Mouse (Mus musculus) intestine, embryonic 15.5 days (tissue): ENCODE measurements around the gene Diablo. TPM values are rescaled to one million over a fixed set of nuclear protein-coding genes. Genes with fewer than 3 reads are reported as not detected.
"Not testable (repeated sequence)": the region's sequence is repeated elsewhere in the genome, so short reads cannot be mapped to it uniquely, and the experiment has no call there.

Experiments used
- ATAC-seq: fragments of 200-750 bp; cut with Nextera tagmentation; 2 replicates; pipeline ENCODE4 v1.8.0; 2017; ENCODE audit warnings: moderate TSS enrichment, moderate library complexity
- H3K27ac ChIP-seq: fragments of 300-500 bp; sonication (generic); 2 replicates; pipeline ENCODE4 v1.5.1; 2015; ENCODE audit warnings: mild to moderate bottlenecking, inconsistent platforms
- H3K27me3 ChIP-seq: fragments of 300-500 bp; sonication (generic); replicated peaks from 2 replicates; pipeline ENCODE4 v1.6.1; 2015; ENCODE audit warnings: inconsistent platforms
- H3K36me3 ChIP-seq: fragments of 300-500 bp; sonication (generic); 2 replicates; pipeline ENCODE4 v1.6.1; 2015; ENCODE audit warnings: inconsistent platforms
- H3K4me1 ChIP-seq: fragments of 300-500 bp; sonication (generic); replicated peaks from 2 replicates; pipeline ENCODE4 v1.6.1; 2015; ENCODE audit warnings: inconsistent platforms
- H3K4me2 ChIP-seq: fragments of 300-500 bp; sonication (generic); replicated peaks from 2 replicates; pipeline ENCODE4 v1.6.1; 2015; ENCODE audit warnings: mild to moderate bottlenecking, inconsistent platforms
- H3K4me3 ChIP-seq: fragments of 300-500 bp; sonication (generic); replicated peaks from 2 replicates; pipeline ENCODE4 v1.5.1; 2015; ENCODE audit warnings: inconsistent platforms
- H3K9ac ChIP-seq: fragments of 300-500 bp; sonication (generic); 2 replicates; pipeline ENCODE4 v1.6.1; 2015; ENCODE audit warnings: inconsistent platforms
- H3K9me3 ChIP-seq: fragments of 300-500 bp; sonication (generic); 2 replicates; pipeline ENCODE4 v1.6.1; 2016; ENCODE audit warnings: inconsistent platforms
- WGBS: fragments of 180-500 bp; shearing (Covaris S2); methylation state at CpG from one replicate; pipeline ENCODE4 v1.1.7; 2015; 5-methylcytosine and 5-hydroxymethylcytosine counted together
- polyA plus RNA-seq: library from polyadenylated mRNA; unstranded; fragments of >200 nt; fragmentation: Nextera tagmentation; extraction: Ambion mirVana; gene quantifications from 2 replicates; pipeline ENCODE4 v1.2.1, GENCODE M21; 2015

Gene Diablo
- polyA plus RNA-seq, 1 experiment from 2014 or later = 99.7 TPM

- ATAC-seq = peak; percentile 97
- 1% methylated on average over 26 of the region's 27 CpGs for WGBS
Measured at GRCm38 (mm10) chr5:123524393-123524750, 396 bp upstream of the Diablo start.

GRCm38 (mm10) chr5:123522166-123522565, 1.8 kb downstream of the Diablo start:
- WGBS = 74% methylated on average over 1 of the region's 1 CpGs
- ATAC-seq = no peak
- Histone ChIP-seq H3K36me3 (peaks cover 4% of the 10 kb centered on the region; the same call in 1 of the 2 replicates), H3K27me3 (no peaks in the 10 kb centered on the region), H3K4me1 (peaks cover 19% of the 10 kb centered on the region), H3K9ac (no peak overlapping the region), H3K9me3 (no peaks in the 10 kb centered on the region), H3K4me3 (no peak overlapping the region), H3K27ac (no peak overlapping the region), H3K4me2 (no peak overlapping the region)

More at GRCm38 (mm10) chr5:123524393-123524750, 396 bp upstream of the Diablo start:
- no peak overlapping the region; the same call in 1 of the 2 replicates for H3K9ac ChIP-seq
- peak overlapping the region; percentile 85 for H3K4me2 ChIP-seq
- no peaks in the 10 kb centered on the region for H3K27me3 ChIP-seq
- no peaks in the 10 kb centered on the region for H3K36me3 ChIP-seq
- no peak overlapping the region for H3K27ac ChIP-seq
- peak overlapping the region; percentile 92 for H3K4me3 ChIP-seq
- no peaks in the 10 kb centered on the region for H3K9me3 ChIP-seq
- peaks cover 19% of the 10 kb centered on the region for H3K4me1 ChIP-seq

- no peaks in the 10 kb centered on the region for H3K9me3 ChIP-seq
- H3K4me2 ChIP-seq = no peak overlapping the region
- H3K27me3 ChIP-seq = no peaks in the 10 kb centered on the region
- no peak overlapping the region for H3K9ac ChIP-seq
- H3K4me1 ChIP-seq = peaks cover 19% of the 10 kb centered on the region
- no peak overlapping the region for H3K27ac ChIP-seq
- no peak for ATAC-seq
- peaks cover 4% of the 10 kb centered on the region; the same call in 1 of the 2 replicates for H3K36me3 ChIP-seq
- H3K4me3 ChIP-seq = no peak overlapping the region
- 85% methylated on average over 1 of the region's 1 CpGs for WGBS
Measured at GRCm38 (mm10) chr5:123521621-123522020, 2.4 kb downstream of the Diablo start.

- Histone ChIP-seq H3K27ac (no peak overlapping the region), H3K4me2 (no peak overlapping the region), H3K9ac (no peak overlapping the region), H3K4me1 (peaks cover 19% of the 10 kb centered on the region), H3K36me3 (peaks cover 4% of the 10 kb centered on the region; the same call in 1 of the 2 replicates), H3K4me3 (no peak overlapping the region), H3K27me3 (no peaks in the 10 kb centered on the region), H3K9me3 (no peaks in the 10 kb centered on the region)
- no peak for ATAC-seq
- 88% methylated on average over 9 of the region's 9 CpGs for WGBS
Measured at GRCm38 (mm10) chr5:123520666-123521065, 3.3 kb downstream of the Diablo start.

- Histone ChIP-seq H3K27me3 (no peaks in the 10 kb centered on the region), H3K36me3 (peaks cover 8% of the 10 kb centered on the region; the same call in 1 of the 2 replicates), H3K4me2 (no peak overlapping the region), H3K9ac (no peak overlapping the region), H3K27ac (no peak overlapping the region), H3K4me1 (no peaks in the 10 kb centered on the region), H3K9me3 (no peaks in the 10 kb centered on the region), H3K4me3 (no peak overlapping the region)
- WGBS = 87% methylated on average over 5 of the region's 5 CpGs
- no peak for ATAC-seq
Measured at GRCm38 (mm10) chr5:123514871-123515270, 9.1 kb downstream of the Diablo start.

GRCm38 (mm10) chr5:123512102-123512501, 11.9 kb downstream of the Diablo start:
- Histone ChIP-seq H3K9me3 (no peaks in the 10 kb centered on the region), H3K36me3 (0 out of 2 replicates have a peak, but pooled peaks cover 4% of the 10 kb centered on the region), H3K27ac (no peak overlapping the region), H3K4me1 (peaks cover 8% of the 10 kb centered on the region), H3K9ac (no peak overlapping the region), H3K27me3 (peaks cover 9% of the 10 kb centered on the region; the same call in 1 of the 2 replicates), H3K4me3 (no peak overlapping the region), H3K4me2 (no peak overlapping the region)
- 55% methylated on average over 3 of the region's 3 CpGs for WGBS
- ATAC-seq = no peak

GRCm38 (mm10) chr5:123511426-123511825, 12.6 kb downstream of the Diablo start:
- H3K9ac ChIP-seq, H3K4me1 ChIP-seq, H3K27me3 ChIP-seq, H3K27ac ChIP-seq, ATAC-seq, H3K9me3 ChIP-seq, H3K4me2 ChIP-seq, H3K4me3 ChIP-seq, H3K36me3 ChIP-seq: not testable (repeated sequence)
- WGBS = 77% methylated on average over 3 of the region's 3 CpGs

- Histone ChIP-seq H3K4me3 (no peak within 1 kb of the TSS), H3K4me1 (peaks cover 8% of the 10 kb centered on the region), H3K27me3 (peaks cover 10% of the 10 kb centered on the region; the same call in 1 of the 2 replicates), H3K9me3 (no peaks in the 10 kb centered on the region), H3K27ac (no peak within 1 kb of the TSS), H3K9ac (no peak within 1 kb of the TSS), H3K4me2 (no peak within 1 kb of the TSS), H3K36me3 (0 out of 2 replicates have a peak, but pooled peaks cover 4% of the 10 kb centered on the region)
- WGBS = 87% methylated on average over 5 of the region's 5 CpGs
- no peak for ATAC-seq
Measured at GRCm38 (mm10) chr5:123510160-123510559, 13.8 kb downstream of the Diablo start, which contains the start of gene B3gnt4. B3gnt4 (plus strand) TSS chr5:123510460.

GRCm38 (mm10) chr5:123508921-123509320, 15.1 kb downstream of the Diablo start:
- Histone ChIP-seq H3K4me2 (peak overlapping the region; percentile 93), H3K9me3 (no peaks in the 10 kb centered on the region), H3K27ac (no peak overlapping the region), H3K4me3 (peak overlapping the region; percentile 62), H3K27me3 (peaks cover 13% of the 10 kb centered on the region; the same call in 1 of the 2 replicates), H3K4me1 (peaks cover 8% of the 10 kb centered on the region), H3K9ac (peak overlapping the region; percentile 41), H3K36me3 (no peaks in the 10 kb centered on the region)
- 6% methylated on average over 12 of the region's 12 CpGs for WGBS
- ATAC-seq = no peak

GRCm38 (mm10) chr5:123507936-123508723, 15.8 kb downstream of the Diablo start:
- ATAC-seq = peak; percentile 96
- Histone ChIP-seq H3K9ac (peak overlapping the region; percentile 41), H3K4me3 (peak overlapping the region; percentile 62), H3K4me1 (peaks cover 8% of the 10 kb centered on the region), H3K27ac (no peak overlapping the region), H3K9me3 (no peaks in the 10 kb centered on the region), H3K4me2 (peak overlapping the region; percentile 93), H3K36me3 (no peaks in the 10 kb centered on the region), H3K27me3 (peaks cover 13% of the 10 kb centered on the region; the same call in 1 of the 2 replicates)
- 1% methylated on average over 58 of the region's 59 CpGs for WGBS

GRCm38 (mm10) chr5:123501973-123502372, 22.0 kb downstream of the Diablo start:
- WGBS = 72% methylated on average over 4 of the region's 4 CpGs
- ATAC-seq = no peak
- no peaks in the 10 kb centered on the region for H3K9me3 ChIP-seq
- no peak overlapping the region for H3K9ac ChIP-seq
- H3K27me3 ChIP-seq = 0 out of 2 replicates have a peak, but pooled peaks cover 4% of the 10 kb centered on the region
- H3K36me3 ChIP-seq = no peaks in the 10 kb centered on the region
- H3K27ac ChIP-seq = no peak overlapping the region
- no peak overlapping the region for H3K4me2 ChIP-seq
- peaks cover 9% of the 10 kb centered on the region; the same call in 1 of the 2 replicates for H3K4me1 ChIP-seq
- H3K4me3 ChIP-seq = no peak overlapping the region

GRCm38 (mm10) chr5:123499717-123500116, 24.3 kb downstream of the Diablo start:
- H3K4me2 ChIP-seq = no peak overlapping the region
- H3K9me3 ChIP-seq = no peaks in the 10 kb centered on the region
- no peaks in the 10 kb centered on the region for H3K36me3 ChIP-seq
- no peak overlapping the region for H3K27ac ChIP-seq
- no peak overlapping the region for H3K4me3 ChIP-seq
- ATAC-seq = no peak
- no peaks in the 10 kb centered on the region for H3K27me3 ChIP-seq
- peaks cover 9% of the 10 kb centered on the region; the same call in 1 of the 2 replicates for H3K4me1 ChIP-seq
- 43% methylated on average over 4 of the region's 4 CpGs for WGBS
- no peak overlapping the region for H3K9ac ChIP-seq
